Mouse (Mus musculus) MN1 (cell line): Measurements from ENCODE around the gene Xcl1.

Source experiments
- DNase-seq: peaks from one replicate; pipeline ENCODE4 v3.0.0-alpha.2; 2016; ENCODE audit warnings: low spot score

The Xcl1 gene

GRCm38 (mm10) chr1:164935477-164936044, at the start of gene Xcl1:
Gene Xcl1 (minus strand): TSS chr1:164935527.
- DNase-seq = no peak

DNA sequence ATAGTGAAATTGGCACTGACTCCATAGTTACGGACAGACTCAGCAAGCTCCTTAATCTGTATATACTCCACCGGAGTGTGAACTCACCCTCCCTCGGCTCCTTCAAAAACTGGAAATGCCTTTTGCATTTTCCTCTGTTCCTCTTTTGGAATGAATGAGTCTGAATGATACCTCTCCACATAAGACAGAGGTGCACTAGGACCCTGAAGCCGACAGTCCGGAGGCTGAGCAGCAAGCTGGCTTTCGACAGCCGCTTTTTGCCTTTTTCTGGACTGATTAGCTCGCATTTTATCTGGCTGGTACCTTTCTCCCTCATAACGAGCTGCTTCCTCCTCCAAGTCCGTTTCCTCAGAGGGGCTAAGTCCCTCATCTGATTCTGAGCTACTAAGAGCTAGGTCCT, 49.4 kb upstream of the Xcl1 start:
- DNase-seq = peak; percentile 34

- no peak for DNase-seq
Measured at GRCm38 (mm10) chr1:164977351-164977750, 42.0 kb upstream of the Xcl1 start.

GRCm38 (mm10) chr1:164975729-164976128, 40.4 kb upstream of the Xcl1 start:
- no peak for DNase-seq

- DNase-seq = no peak
Measured at GRCm38 (mm10) chr1:164975276-164975675, 39.9 kb upstream of the Xcl1 start.

DNA sequence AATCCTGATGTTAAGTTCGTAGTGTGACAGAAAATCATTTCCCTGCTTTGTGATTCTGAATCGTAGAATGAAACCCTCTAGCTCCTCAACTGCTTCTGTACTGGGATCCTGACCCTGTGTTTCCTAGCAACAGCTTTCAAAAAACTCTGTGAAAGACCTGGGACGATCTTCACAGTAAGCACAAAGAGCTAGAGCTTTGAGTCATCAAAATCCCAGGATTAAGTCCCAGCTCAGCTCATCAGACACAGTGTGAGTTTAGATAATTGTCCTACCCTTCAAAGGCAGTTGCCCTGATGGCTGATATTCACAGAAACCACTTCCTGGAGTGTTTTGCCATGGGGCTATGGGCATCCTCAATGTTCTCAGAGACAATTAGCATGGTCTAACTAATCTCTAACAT, 38.5 kb upstream of the Xcl1 start:
- DNase-seq = no peak

DNA sequence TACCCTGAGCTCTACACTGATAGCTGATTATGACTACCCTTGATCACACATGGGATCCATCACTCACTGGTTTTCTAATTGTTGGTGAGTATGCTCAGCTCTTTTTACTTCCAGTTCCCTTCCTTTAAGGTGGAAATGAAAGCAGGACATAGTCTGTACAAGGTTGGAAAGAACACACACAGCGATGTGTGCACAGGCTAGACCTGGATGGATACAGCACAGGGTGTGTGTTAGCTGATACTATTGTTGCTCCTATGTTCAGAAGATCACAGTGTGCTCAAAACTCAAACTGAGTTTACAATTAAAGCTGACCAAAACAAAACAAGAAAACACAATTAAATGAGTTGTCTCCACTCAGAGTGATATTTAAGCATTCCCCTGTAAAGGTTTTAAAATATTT, 38.0 kb upstream of the Xcl1 start:
- no peak for DNase-seq

GRCm38 (mm10) chr1:164972744-164973143, 37.4 kb upstream of the Xcl1 start:
- DNase-seq = no peak

GRCm38 (mm10) chr1:164966095-164966698, 30.9 kb upstream of the Xcl1 start:
- no peak for DNase-seq

DNA sequence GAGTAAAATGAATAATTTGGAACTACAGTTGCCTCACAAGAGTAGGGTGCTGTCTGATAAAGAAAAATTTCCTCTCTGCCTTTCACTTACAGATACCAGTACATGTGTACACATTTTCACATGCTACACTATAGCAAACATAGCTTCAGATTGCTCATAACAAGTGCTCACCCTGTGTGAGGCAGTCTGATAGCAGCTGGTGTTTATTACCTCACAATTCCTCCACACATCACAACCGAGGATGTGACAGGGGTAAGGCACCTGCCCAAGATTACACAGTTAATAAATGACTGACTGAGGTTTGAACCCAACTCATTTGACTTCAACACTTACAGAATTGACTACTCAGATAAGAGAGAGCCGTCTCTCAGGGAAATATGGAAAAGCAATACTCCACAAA, 25.3 kb upstream of the Xcl1 start:
- DNase-seq = no peak

DNA sequence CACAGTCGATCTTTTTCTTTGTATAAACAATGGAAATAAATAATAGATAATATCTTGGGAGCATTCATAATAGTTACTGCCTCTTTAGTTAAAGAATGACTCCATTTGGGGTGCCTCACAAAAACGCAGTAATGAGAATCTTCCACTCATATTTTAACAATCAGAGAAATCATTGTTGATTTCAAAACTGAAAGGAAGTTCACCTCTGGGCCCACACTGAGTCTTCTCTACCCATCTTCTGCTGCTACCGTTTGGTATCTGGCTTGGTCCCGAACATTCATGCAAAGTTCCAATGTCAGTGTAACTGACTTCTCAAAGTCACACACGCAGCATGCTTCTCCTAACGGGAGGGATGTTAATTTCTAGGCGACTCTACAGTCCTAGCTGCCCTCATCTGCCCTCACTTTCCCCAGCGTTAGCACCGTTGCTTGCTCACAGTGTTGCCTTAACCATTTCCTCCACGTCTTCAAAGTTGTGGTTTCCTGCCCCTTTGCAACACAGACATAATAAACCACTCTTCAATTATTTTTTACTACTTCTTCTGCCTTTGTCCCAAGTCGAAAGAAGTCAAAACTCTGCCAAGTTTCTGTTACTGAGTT, 24.6 kb upstream of the Xcl1 start:
- DNase-seq = no peak

- no peak for DNase-seq
Measured at GRCm38 (mm10) chr1:164959160-164959559, 23.8 kb upstream of the Xcl1 start.

GRCm38 (mm10) chr1:164957974-164958373, 22.6 kb upstream of the Xcl1 start:
- no peak for DNase-seq

DNA sequence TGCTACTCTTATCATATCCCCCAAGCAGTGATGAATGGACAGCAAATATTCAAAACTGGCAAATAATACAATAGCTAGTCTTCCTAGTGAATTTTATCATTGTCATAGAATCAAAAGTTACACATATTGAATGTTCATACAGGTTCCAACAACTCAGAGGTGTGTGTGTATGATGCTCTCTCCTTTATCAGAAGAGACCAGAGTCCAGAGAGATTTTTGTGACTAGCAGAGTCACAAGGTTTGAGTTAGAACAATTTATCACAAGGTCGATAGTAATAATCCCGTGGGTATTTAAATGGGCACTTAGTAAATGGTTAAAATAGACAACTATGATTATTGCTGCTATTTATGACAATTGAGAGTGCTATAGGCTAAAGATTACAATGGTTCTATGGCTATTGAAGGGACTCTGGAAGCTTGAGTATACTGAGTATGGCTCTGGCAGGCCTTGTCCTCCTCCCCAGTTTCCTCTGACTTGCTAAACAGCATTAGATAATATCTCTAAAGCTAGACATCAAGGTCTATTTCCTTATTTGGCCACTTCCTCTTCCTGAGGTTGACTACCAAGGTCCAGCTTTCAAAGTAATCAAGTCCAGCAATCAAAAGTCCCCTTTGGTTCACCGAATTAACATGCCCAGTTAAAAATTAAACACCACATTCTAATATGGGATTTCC, 21.5 kb upstream of the Xcl1 start:
- no peak for DNase-seq

DNA sequence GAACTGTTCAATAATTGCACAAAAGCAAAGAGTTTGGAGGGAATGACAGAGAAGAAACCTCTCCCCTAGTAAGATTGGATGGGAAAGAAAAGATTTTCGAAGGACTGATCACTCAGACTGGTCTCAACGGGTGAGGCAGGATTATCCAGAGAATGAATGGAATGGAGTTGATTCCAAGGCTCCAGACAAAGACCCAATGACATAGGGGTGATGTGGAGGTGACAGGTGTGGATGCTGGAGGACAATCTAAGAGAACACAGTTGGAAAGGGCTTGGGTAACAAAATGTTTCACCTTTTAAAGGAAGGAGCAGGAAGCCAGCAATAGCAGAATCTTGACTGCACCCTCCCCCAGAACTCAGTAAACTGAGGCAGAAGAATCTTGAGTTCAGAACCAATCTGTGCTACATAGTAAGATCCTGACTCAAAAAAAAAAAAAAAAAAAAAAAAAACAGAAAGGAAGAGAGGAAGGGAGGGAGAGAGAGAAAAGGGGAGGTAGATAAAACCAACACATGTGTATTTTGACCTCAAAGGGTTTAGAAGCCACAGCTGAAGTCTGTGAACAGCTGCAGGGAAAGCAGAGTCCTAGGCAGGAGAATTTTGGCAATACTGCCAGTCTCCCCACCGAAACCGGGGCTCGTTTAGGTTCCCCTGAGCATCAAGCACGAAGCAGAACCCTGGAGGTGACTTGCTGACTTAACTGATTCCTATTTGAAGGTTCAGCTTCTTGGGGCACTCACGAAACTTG, 20.3 kb upstream of the Xcl1 start:
- DNase-seq = no peak

DNA sequence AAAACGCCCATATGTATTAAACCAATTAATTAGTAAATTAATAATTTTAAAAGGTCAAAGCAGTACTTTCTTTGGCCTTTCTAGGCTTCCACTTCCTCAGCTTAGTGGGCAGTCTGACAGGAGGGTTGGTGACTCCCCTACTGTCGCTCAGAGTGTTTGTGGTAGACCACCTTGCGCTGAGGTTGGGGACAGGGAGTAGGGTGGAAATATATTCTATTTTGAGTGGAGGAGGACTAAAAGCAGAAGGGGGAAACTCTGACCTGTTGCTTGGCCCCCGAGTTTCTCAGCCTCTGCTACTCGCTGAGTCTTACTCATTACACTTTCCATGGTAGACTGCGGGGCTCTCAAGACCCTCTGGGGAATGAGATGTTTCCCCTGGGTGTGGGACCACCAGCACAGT, 18.2 kb upstream of the Xcl1 start:
- no peak for DNase-seq

DNA sequence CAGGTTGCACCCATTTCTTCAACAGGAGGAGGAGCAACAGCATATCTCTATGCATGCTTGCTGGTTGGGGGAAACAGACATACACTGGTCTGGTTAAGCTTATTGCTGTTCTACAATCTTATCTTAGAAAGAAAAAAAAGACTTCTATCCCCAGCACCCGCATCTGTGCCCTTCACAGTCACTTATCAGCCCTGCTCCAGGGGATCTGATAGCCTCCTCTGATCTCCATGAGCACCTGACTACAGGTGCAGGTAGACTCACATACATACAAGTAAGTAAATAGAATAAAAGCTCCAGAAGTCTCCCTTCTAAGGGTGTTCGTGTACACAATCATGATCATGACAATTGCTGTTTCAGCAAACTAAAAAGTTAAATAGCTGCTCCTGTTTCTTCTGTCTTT, 733 bp upstream of the Xcl1 start:
- no peak for DNase-seq

DNA sequence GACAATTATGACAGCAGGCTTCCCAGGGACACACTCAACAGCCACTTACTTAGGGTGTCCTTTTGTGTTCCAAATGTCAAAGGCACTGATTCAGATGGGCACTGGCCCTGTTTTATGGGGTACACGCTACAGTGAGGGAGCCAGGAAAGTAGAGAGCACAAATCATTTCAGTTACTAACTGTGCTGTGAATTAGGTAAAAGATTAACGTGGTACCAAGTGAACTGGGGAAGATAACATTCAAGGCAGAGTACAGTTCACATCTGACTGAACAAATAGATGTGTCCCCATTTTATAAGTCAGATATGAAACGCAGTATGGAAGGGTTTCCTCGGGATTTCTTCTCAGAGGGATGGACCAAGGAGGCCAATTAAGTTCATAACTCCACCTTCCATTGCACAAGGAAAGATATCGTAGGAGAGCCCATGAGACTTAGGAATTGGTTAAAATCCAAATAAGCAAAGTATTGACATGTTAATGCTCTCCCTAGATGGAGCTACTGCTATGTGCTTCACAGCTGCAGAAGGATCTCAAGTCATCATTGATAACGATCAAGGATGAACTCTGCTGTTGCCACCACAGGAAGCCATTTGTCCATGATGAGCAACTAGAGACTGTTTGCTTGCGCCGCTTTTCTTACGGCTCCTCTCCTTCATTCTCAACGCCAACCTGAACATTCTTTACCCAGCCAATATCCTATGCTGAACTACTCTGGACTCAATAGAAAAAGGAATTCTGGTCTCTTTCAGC, 1.7 kb downstream of the Xcl1 start:
- no peak for DNase-seq

DNA sequence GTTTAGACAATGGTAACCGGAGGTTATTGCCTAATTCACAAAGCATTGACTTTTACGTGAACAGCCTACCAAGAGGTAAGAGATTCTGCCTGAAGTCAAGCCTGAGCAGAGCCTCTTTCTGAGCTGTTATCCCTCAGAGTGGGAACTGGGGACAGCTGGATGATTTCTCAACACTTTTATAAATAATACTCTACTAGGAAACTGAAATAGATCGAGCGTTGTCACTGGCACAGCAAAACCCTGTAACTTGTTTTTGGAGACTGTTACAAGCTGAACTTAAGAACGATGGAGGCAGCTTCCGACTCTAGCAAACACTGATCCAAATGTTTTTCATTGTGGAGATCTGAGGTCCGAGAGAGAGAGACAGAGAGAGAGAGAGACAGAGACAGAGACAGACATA, 4.2 kb downstream of the Xcl1 start:
- DNase-seq = no peak

DNA sequence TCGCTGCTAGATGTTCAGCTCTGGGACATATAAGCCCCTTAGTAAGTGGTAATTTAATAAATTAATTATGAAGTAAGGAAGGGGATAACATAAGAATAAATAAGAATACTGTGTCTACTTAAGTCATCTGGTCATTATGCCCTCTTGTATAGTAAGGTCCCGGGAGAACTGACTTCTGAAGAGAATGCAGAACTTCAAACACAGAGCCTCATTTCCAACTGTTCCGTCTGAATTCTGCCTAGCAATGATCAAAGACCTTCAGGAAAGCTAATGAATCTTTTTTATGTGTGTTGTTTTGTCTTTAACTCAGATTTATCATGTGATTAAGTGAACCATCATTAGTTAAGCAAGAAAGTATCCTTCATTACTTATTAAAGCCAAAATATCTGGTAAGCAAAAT, 5.3 kb downstream of the Xcl1 start:
- no peak for DNase-seq

GRCm38 (mm10) chr1:164926534-164927160, 8.7 kb downstream of the Xcl1 start:
- DNase-seq = no peak
